Mouse (Mus musculus): ENCODE measurements around the gene Eef2.
A peak's percentile ranks its signal among the peaks of the same experiment; 100 is the strongest.

Eef2 gene

GRCm38 (mm10) chr10:81176466-81177271 lies at the start of gene Eef2:
Gene Eef2 (plus strand): TSS chr10:81176631.
- peak; percentile 98 for DNase-seq (ENCODE audit: low read depth, low spot score)

GRCm38 (mm10) chr10:81134181-81134587 lies 42.2 kb upstream of the Eef2 start:
- DNase-seq (ENCODE audit: low read depth, low spot score), result peak; percentile 75

GRCm38 (mm10) chr10:81134966-81135681 lies 41.3 kb upstream of the Eef2 start, which contains the start of gene Zbtb7a:
Gene Zbtb7a (plus strand): TSS chr10:81135220.
- DNase-seq (ENCODE audit: low read depth, low spot score), result no peak

GRCm38 (mm10) chr10:81135831-81136705 lies 40.4 kb upstream of the Eef2 start:
- DNase-seq (ENCODE audit: low read depth, low spot score), result no peak

GRCm38 (mm10) chr10:81136706-81137231 lies 39.7 kb upstream of the Eef2 start:
- no peak for DNase-seq (ENCODE audit: low read depth, low spot score)

GRCm38 (mm10) chr10:81137252-81138130 lies 38.9 kb upstream of the Eef2 start:
- DNase-seq (ENCODE audit: low read depth, low spot score), result peak; percentile 99

- DNase-seq (ENCODE audit: low read depth, low spot score), result no peak
Measured at GRCm38 (mm10) chr10:81138131-81138782, 38.2 kb upstream of the Eef2 start.

- DNase-seq (ENCODE audit: low read depth, low spot score), result no peak
Measured at GRCm38 (mm10) chr10:81138821-81139528, 37.5 kb upstream of the Eef2 start.

- DNase-seq (ENCODE audit: low read depth, low spot score), result no peak
Measured at GRCm38 (mm10) chr10:81139529-81139846, 36.9 kb upstream of the Eef2 start.

GRCm38 (mm10) chr10:81140005-81140404 lies 36.4 kb upstream of the Eef2 start:
- no peak for DNase-seq (ENCODE audit: low read depth, low spot score)

- DNase-seq (ENCODE audit: low read depth, low spot score), result peak; percentile 79
Measured at GRCm38 (mm10) chr10:81140717-81141454, 35.5 kb upstream of the Eef2 start.

GRCm38 (mm10) chr10:81141455-81142210 lies 34.8 kb upstream of the Eef2 start:
- DNase-seq (ENCODE audit: low read depth, low spot score), result peak; percentile 94

- DNase-seq (ENCODE audit: low read depth, low spot score), result no peak
Measured at GRCm38 (mm10) chr10:81142551-81142981, 33.9 kb upstream of the Eef2 start.

- DNase-seq (ENCODE audit: low read depth, low spot score), result no peak
Measured at GRCm38 (mm10) chr10:81143157-81143633, 33.2 kb upstream of the Eef2 start.

- no peak for DNase-seq (ENCODE audit: low read depth, low spot score)
Measured at GRCm38 (mm10) chr10:81143845-81144437, 32.5 kb upstream of the Eef2 start.

GRCm38 (mm10) chr10:81144667-81145066 lies 31.8 kb upstream of the Eef2 start:
- DNase-seq (ENCODE audit: low read depth, low spot score), result no peak

- DNase-seq (ENCODE audit: low read depth, low spot score), result no peak
Measured at GRCm38 (mm10) chr10:81145307-81145706, 31.1 kb upstream of the Eef2 start.
